Mouse (Mus musculus) kidney, adult 18-20 months (tissue): ENCODE data around the gene Hoxb7.

ENCODE experiments used
- DNase-seq: peaks from one replicate; pipeline ENCODE4 v3.0.0; 2021

Hoxb7 gene

GRCm38 (mm10) chr11:96268031-96268745 lies 18.2 kb upstream of the Hoxb7 start:
- DNase-seq = peak; percentile 3

- DNase-seq = peak; percentile 87
Measured at GRCm38 (mm10) chr11:96269869-96270268, 16.6 kb upstream of the Hoxb7 start.

DNA sequence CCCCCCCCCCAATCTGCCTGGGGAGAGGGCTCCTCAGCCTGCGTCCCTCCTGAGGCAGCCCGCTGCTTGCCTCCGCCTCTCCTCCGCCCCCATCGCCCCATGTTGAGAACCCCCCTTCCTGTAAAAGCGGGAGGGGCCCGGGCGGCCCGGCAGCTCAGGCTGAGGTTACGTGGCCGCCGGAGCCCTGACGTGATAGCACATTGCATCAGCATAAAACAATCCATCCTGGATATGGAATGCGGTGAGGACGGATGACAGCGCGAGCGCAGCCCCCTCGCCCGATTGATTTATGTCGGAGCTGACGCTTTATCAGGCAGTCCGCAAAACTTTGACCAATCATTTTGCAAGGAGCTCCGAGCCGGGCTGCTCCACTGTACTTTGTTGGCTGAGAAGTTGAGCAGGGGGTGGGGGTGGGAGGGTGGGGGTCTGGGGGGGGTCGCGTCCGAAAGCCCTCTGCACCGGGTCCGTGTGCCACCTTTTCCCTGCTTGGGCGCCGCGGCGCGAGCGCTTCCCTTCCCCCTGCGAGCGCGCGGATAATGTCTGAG lies 15.4 kb upstream of the Hoxb7 start, which contains the start of gene Hoxb9:
Gene Hoxb9, plus strand, starts transcription at position 462 of the 545 bp plus-strand sequence.
- DNase-seq = peak; percentile 74

- peak; percentile 85 for DNase-seq
Measured at GRCm38 (mm10) chr11:96271541-96272011, 14.8 kb upstream of the Hoxb7 start.

- peak; percentile 71 for DNase-seq
Measured at GRCm38 (mm10) chr11:96272024-96272921, 14.2 kb upstream of the Hoxb7 start.

DNA sequence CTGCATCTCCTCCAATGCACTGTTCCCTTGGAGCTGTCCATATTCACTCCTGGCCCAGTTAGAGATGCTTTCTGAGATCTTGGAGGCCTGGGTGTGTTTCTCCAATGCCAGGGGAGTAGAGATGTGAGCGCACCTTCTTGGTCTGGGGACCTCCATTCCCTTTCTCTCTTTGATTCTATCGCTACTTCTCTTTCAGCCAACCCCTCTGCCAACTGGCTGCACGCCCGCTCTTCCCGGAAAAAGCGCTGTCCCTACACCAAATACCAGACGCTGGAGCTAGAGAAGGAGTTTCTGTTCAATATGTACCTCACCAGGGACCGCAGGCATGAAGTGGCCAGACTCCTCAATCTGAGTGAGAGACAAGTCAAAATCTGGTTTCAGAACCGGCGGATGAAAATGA lies 12.0 kb upstream of the Hoxb7 start:
- DNase-seq = peak; percentile 39

GRCm38 (mm10) chr11:96275896-96276295 lies 10.5 kb upstream of the Hoxb7 start:
- peak; percentile 65 for DNase-seq

- DNase-seq = peak; percentile 63
Measured at GRCm38 (mm10) chr11:96277151-96278044, 9.0 kb upstream of the Hoxb7 start.

- peak; percentile 42 for DNase-seq
Measured at GRCm38 (mm10) chr11:96278324-96278723, 8.1 kb upstream of the Hoxb7 start.

DNA sequence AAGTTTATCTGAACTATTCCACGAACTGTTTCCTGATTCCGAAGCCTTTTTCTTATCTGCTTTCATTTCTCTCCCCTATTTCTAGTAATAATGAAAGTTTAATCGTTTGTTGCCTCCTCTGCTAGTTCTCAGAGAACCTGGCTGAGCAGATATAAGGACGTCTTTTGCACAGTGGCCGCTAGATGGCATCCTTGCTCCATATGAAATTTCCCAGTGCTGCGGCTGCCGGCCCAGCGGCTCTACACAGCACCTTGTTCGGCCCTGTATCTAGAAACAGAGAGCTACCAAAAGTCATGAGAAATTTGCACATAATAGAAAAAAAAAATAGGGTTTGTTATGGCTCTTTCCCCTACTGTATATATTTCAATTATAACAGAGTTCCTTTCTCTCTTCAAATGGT lies 7.7 kb upstream of the Hoxb7 start:
- peak; percentile 91 for DNase-seq

DNA sequence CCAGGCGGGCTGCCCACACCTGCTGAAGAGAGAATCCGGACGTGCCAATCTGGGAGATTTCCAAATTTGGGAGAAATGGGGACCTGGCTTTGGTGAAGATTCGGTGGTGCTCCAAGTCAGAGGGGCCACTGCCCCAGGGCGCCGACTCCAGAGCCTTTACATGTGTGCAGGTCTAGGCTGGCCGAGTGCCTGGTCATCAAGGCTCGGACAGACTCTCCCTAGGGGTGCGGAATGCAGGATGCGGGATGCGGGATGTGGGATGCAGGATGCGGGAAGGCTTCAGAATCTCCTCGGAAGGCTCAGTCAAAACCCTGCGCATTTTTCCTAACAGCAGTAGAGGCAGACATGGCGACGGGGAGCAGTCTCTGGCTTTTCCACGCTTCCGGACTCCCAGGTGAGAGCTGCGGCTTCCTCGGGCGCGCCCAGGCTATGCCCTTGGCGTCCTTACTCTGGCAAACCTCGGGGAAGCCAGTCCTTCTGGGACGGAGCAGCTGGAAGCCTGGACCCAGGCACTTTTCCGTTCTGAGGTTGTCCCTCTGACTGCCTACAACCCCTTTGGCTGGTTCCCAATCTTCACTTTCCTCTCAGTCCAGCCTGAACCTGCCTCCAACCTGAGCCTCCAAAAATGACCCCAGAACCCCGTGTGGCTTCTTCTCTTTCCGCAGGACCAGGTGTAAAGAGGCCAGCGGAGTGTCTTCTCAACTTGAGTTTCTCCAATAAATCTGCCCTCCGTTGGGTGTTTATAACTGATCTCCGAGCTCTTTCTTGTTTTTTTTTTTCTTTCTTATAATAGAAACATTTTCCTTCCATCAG lies 6.8 kb upstream of the Hoxb7 start:
- DNase-seq = peak; percentile 81

DNA sequence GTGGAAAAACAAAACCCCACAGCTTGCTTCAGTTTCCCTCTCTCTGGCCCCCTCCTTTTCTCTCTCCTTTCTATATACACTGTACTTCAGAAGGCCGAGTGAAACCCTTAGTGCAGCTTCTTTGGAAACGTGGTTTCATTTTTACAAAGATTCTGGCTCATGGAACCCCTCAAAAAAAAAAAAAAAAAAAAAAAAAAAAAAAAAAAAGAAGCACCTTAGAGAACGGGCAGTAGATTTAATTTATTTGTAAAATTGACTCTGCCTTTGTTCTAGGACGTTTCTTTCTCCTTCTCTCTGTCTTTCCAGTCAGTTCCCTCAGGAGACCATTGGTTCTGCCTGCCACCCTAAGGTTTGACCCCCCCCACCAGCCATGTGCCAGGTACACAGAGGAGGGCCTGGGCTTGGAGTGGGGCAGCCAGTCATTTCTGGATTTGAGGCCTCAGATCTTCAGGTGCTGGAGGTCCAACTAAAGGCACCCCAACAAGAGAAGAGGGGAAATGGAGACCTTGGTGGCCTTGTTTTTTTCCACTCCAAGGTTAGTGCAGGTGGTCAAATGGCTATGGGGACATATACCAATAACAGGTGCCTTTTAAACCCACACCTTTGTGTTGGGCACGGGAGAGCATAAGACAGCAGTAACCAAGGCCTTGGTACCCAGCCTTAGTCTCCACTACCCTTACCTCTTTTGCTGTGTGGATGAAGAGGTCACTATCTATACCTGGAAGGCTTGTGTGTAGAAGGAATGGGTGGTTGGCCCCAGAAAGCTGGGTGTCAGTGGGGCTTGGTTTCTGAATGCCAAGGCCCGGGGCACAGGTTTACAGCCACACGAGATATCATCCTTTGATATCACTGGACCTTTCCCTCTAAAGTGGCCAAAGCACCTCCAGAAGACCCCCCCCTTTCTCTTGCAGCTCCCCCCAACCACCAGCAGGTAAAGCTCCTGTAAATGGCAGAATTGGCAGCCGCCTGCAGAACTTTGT lies 5.7 kb upstream of the Hoxb7 start:
- DNase-seq = peak; percentile 73

GRCm38 (mm10) chr11:96281396-96281795 lies 5.0 kb upstream of the Hoxb7 start:
- peak; percentile 67 for DNase-seq

DNA sequence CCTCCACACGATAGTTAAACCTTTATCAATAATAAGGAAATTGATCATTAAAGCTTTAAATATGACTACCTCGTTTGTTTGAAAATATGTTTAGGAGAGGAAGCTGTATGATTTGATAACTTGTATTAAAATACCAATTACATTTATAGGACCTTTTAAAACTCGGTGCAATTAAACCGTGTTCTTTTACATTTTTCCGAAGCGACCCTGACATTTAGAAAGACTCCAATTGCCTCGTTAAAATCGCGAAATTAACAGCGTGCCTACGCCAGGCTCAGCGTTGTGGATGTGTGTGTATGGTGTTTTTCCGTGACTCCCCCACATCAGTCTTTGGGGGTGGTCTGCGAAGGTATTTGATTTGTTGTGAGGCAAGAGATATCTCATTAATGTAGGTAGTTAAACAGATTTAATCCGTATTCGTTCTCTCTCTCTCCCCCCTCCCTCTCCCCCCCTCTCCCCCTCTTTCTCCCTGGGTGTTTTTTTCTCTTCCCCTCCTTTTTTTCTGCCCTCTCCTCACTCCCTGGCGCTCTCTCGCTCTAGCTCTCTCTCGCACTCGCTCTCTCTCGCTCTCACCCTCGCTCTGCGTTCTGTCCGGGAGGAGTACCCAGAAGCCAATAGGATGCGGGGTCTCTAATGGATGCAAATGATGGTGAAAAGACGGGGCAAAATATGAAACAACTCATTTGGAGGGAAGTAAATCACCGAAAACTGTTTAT lies 4.4 kb upstream of the Hoxb7 start, which contains the start of gene Hoxb8:
Gene Hoxb8, plus strand, starts transcription at position 51 of the 716 bp plus-strand sequence.
- peak; percentile 62 for DNase-seq

- DNase-seq = peak; percentile 70
Measured at GRCm38 (mm10) chr11:96282795-96283430, 3.5 kb upstream of the Hoxb7 start.

DNA sequence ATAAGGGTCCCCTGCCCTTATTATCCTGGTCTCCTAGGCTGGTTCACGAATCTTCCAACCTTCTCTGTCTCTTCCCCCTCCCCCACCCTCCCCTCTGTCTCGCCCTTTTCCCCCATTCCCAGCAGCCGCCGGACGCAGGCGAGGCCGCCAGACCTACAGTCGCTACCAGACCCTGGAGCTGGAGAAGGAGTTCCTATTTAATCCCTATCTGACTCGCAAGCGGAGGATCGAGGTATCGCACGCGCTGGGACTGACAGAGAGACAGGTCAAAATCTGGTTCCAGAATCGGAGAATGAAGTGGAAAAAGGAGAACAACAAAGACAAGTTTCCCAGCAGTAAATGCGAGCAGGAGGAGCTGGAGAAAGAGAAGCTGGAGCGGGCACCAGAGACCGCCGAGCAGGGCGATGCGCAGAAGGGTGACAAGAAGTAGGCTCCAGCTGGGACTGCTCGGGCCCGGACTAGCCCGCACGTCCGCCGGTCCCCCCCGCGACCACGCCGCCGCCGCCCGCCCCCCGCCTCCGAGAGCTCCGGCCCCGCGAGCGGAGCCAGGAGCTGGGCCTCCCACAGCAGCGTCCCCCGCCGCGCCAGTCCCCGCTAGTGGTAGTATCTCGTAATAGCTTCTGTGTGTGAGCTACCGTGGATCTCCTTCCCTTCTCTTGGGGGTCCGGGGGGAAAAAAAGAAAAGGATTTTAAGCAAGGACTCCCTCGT lies 2.2 kb upstream of the Hoxb7 start:
- peak; percentile 82 for DNase-seq

DNA sequence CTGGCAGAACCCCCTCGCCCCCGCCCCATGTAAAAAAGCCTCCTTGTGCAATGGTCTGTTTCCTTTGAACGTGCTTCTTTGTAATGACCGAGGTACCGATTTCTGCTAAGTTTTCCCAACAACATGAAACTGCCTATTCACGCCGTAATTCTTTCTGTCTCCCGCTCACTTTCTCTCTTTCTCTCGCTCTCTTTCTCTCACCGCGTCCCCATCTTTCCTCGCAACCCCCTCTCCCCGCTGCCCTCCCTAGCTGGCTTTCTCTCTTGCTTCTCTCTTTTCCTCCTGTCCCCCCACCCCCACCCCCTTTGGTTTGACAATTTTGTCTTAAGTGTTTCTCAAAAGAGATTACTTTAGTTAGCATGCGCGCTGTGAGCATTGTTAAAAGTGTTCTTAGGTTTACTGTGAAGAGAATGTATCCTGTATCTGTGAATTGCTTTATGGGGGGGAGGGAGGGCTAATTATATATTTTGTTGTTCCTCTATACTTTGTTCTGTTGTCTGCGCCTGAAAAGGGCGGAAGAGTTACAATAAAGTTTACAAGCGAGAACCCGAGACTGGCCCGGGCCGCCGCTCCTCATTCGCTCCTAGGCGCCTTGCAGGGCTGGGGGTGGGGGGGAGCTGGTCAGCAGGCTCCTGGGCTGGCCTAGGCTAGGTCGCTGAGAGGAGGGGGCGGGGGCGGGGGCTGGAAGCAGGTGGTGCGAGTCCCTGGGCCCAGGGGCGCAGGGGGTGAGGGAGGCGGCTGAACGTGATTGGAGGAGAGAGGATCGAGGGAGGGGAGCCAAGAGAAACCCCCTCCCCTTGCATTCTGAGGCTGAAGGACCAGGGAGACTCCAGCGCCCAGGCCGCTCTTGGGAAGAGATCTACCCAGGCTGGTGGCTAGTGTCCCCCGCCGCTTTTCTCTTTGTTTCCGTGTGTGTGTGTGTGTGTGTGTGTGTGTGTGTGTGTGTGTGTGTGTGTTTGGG lies 1.4 kb upstream of the Hoxb7 start:
- DNase-seq = peak; percentile 76
